Mouse (Mus musculus): ENCODE data around the gene Glycam1.
"Not testable (repeated sequence)": the region's sequence is repeated elsewhere in the genome, so short reads cannot be mapped to it uniquely, and the experiment has no call there.

The Glycam1 gene

GRCm38 (mm10) chr15:103564981-103565380, at the start of gene Glycam1:
TSS of gene Glycam1 (minus strand) at chr15:103565081.
- DNase-seq (ENCODE audit: inconsistent ontology term), result no peak

DNA sequence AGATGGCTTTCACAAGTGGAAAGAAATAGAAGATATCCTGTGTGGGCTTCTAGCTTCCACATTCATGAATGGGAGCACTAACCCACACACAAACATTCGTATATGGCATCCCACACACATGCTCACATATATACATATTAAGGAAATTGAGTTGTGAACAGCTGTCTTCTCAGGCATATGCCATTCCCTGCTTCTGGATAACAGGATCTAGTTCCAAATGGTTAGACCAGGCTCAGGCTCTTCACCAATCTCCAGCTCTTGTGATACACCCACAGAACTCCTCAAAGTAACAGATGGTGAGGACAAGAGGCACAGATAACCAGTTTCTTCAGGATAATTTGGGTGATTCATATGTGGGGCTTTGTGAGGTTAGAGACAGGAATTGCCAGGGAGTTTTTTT, 39.6 kb upstream of the Glycam1 start:
- DNase-seq (ENCODE audit: inconsistent ontology term), result no peak

- no peak for DNase-seq (ENCODE audit: inconsistent ontology term)
These were observed 25.9 kb upstream of the Glycam1 start for GRCm38 (mm10) chr15:103590779-103591178.

GRCm38 (mm10) chr15:103587752-103588151, 22.9 kb upstream of the Glycam1 start:
- DNase-seq (ENCODE audit: inconsistent ontology term), result not testable (repeated sequence)

- no peak for DNase-seq (ENCODE audit: inconsistent ontology term)
These were observed 21.0 kb upstream of the Glycam1 start for GRCm38 (mm10) chr15:103585876-103586275.

DNA sequence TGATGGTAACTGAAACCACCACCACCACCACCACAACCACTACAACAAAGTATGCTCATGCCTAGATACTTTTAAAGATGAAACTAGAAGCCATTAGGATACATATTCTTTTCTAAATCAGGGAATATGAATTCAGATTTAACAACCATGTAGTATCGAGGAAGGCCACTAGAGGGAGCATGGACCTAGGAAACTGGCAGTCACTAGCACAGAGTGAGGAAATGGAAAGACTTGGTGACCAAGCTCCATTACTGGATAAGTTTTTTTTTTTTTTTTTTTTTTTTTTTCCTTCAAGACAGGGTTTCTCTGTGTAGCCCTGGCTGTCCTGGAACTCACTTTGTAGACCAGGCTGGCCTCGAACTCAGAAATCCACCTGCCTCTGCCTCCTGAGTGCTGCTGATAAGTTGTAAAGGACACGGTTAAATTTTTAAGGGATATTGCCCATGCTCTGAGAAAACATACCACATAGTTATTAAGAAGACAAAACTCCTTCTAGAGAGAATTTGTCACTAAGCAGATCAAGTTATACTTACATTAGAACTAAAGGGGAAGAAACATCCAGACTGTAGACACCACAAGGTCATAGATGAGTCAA, 12.7 kb downstream of the Glycam1 start:
- peak; percentile 23 for DNase-seq (ENCODE audit: inconsistent ontology term)

DNA sequence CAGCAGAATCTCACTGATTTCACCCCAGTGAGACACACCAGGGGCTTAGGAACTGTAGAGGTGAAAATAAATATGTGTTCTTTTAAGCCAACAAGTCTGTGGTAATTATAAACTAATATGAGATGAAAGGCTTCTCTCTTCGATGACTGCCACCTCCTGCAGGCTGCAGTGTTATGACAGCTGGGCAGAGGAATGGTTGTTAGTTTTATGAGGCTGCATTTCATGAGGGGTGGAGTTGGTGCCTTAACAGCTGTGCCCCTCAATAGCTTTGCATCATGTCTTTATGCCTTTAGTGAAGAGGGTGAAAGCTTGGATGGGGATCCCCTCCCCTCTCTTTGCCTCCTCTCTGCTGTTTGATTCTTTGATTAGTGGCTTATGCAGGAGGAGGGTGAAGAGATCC, 13.8 kb downstream of the Glycam1 start:
- no peak for DNase-seq (ENCODE audit: inconsistent ontology term)

GRCm38 (mm10) chr15:103549475-103549874, 15.4 kb downstream of the Glycam1 start:
- DNase-seq (ENCODE audit: inconsistent ontology term), result no peak

- DNase-seq (ENCODE audit: inconsistent ontology term), result no peak
These were observed 16.9 kb downstream of the Glycam1 start for GRCm38 (mm10) chr15:103547983-103548382.

DNA sequence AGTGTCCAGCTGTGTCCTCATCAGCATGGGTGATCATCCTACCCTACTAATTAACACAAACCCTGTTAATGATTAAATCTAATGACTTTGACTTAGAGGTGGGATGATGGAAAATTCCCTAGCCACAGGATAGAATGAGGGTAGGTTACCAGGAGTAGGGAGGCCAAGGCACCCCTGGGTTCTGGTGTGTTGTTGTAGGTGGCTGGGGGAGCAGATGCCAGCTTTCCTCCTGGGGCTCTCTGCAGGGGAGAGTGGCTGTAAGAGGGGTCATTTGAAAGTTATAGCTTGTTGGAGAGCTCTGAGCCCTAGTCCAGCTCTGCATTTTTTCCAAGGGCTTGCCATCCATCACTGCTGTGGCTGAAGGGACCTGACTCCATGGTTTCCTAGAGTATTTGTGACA, 22.4 kb downstream of the Glycam1 start:
- DNase-seq (ENCODE audit: inconsistent ontology term), result no peak

DNA sequence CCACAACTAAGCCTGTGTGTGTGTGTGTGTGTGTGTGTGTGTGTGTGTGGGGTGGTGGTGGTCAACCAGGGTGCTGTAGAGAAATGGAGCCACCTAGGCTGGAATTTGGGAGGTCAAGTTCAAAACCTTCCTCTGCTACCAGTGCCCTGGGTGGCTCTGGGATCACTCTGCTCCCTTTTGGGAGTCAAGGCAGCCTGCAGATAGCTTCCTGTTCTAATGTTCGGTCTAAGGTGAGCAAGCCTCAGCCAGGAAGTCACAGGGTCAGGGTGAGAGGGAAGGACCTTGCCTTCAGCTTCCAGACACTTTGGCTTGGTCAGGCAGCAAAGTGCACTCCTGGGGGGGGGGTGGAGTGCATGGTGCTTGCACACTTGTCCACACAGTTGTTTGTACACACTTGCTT, 24.2 kb downstream of the Glycam1 start:
- DNase-seq (ENCODE audit: inconsistent ontology term), result no peak

DNA sequence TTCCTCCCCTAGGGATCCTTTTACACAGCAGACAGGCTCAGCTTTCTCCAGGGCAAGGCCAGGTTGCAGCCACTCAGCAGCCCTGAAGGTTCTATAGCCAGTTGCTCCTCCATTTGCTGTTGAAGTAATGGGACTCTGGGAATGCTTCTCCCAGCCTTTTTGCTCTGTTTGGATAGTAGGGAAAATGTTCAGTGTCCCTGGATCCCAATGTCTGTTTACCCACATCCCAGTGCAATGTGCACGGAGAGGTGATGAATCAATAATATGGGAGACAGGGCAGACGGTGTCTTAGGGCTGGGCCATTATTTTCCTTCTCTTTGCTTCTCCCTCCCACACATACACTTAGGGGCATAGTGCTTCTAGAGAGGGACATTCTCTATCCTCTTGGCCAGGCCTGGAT, 25.6 kb downstream of the Glycam1 start:
- DNase-seq (ENCODE audit: inconsistent ontology term), result no peak

GRCm38 (mm10) chr15:103537822-103538213, 27.1 kb downstream of the Glycam1 start, which contains the start of gene Ppp1r1a:
TSS of gene Ppp1r1a (minus strand) at chr15:103538003.
- DNase-seq (ENCODE audit: inconsistent ontology term), result peak; percentile 83

GRCm38 (mm10) chr15:103537011-103537821, 27.7 kb downstream of the Glycam1 start:
- peak; percentile 54 for DNase-seq (ENCODE audit: inconsistent ontology term)

- DNase-seq (ENCODE audit: inconsistent ontology term), result no peak
These were observed 28.4 kb downstream of the Glycam1 start for GRCm38 (mm10) chr15:103536456-103536855.

- no peak for DNase-seq (ENCODE audit: inconsistent ontology term)
These were observed 29.1 kb downstream of the Glycam1 start for GRCm38 (mm10) chr15:103535786-103536185.

DNA sequence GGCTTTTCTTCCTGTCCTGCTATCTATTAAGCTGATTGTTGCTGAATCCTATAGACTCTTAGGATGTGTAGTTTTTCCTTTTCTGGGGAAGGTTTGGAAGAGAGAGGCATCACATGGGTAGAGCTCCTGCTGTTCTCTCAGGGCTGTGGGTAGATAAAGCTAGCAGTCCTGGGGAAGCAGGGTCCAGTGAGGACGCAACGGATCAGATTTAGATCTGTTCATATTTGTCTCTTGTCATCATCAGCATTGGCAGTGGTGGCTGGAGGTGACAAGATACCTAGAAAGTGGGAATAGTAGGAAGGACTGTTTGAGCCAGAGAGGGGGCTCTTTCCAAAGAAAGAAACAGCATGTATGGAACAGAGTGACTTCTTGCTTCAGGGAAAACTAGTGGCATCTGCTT, 29.9 kb downstream of the Glycam1 start:
- DNase-seq (ENCODE audit: inconsistent ontology term), result no peak

DNA sequence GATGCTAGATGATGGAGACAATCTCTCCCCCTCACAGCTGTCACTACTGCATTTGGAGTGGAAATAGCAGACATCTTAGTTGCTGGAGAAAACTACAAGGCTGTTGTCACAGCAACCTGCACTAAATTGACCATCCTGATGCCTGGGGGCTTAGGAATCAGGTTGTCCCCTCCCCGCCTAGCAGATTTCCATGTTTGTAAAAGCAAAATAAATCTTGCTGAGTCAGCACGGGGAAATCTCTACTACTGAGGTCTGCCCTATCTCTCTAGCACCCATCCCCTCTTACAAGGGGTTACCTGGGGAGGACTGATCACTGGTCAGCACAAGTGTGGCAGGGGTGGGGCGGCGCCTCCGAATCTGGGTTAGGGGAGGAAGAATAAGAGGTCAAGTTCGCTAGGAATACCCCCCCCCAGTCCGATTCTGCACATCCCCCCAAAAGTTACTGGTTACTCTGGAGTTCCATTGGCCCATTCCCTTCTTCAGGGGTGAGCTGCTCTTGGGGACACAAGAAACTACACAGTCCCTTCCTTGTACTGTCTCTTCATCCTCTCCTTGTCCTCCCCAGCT, 30.7 kb downstream of the Glycam1 start:
- DNase-seq (ENCODE audit: inconsistent ontology term), result no peak

DNA sequence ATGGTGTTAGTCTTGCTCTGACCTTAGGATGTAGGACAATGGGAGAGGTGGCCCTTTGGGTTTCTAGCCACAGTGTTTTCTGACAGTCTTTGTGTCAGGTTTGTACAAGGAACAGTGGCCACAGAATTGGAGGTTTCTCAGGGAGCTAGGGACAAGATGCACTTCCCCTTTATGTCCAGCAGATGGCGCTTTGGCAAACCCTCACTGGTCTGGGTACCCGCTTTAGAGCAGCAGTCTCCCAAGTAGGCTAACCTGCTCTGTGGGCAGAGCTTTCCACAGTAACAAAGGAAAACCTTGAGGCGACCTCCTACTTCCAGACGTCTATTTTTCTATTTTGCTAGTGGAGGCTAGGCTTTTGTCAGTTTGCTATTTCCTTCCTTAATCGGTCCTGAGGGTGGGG, 34.5 kb downstream of the Glycam1 start:
- peak; percentile 43 for DNase-seq (ENCODE audit: inconsistent ontology term)

GRCm38 (mm10) chr15:103523156-103523555, 41.7 kb downstream of the Glycam1 start:
- DNase-seq (ENCODE audit: inconsistent ontology term), result no peak

- DNase-seq (ENCODE audit: inconsistent ontology term), result no peak
These were observed 42.3 kb downstream of the Glycam1 start for GRCm38 (mm10) chr15:103522458-103523099.
